Mouse (Mus musculus) E14TG2a.4 (cell line): Measurements from ENCODE around the gene Kcnd3.

ENCODE experiments used
- CTCF ChIP-seq: conservative IDR thresholded peaks from 2 replicates; pipeline ENCODE4 v1.5.1; 2014; ENCODE audit warnings: low read length
- NANOG ChIP-seq: IDR thresholded peaks from 2 replicates; pipeline ENCODE4 v1.6.1; 2014; ENCODE audit warnings: borderline replicate concordance, low read length, mixed read lengths
- POU5F1 ChIP-seq: IDR thresholded peaks from 2 replicates; pipeline ENCODE4 v1.6.1; 2014; ENCODE audit warnings: low read length, borderline replicate concordance

DNA sequence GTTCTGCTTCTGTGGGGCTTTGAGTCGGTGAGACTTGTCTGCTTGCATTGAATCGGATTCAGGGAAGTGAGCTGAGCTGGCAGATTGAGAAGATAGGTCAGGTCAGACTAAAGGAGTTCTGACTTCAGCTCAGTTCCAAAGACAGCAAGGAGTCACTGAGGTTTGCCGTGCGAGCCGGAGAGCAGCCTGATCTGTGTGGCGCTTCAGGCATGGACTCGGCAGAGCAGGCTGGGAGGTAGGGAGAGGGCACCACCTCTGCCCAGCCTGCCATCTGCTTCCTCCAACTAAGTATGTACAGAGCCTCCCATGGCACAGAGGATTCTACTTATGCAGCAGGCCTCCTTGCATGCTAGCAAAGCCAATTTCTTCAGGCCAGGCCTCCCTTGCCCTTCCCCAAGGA is 44.1 kb downstream of the Kcnd3 start:
- TF ChIP-seq CTCF, result no peak
- no peak for TF ChIP-seq POU5F1
- TF ChIP-seq NANOG, result no peak
